Mouse (Mus musculus) ovary, postnatal 14 days (tissue): ENCODE data around the gene Slc1a2.

Experiments used
- DNase-seq: peaks from one replicate; pipeline ENCODE4 v3.0.0; 2022; ENCODE audit warnings: low spot score

Gene Slc1a2

DNA sequence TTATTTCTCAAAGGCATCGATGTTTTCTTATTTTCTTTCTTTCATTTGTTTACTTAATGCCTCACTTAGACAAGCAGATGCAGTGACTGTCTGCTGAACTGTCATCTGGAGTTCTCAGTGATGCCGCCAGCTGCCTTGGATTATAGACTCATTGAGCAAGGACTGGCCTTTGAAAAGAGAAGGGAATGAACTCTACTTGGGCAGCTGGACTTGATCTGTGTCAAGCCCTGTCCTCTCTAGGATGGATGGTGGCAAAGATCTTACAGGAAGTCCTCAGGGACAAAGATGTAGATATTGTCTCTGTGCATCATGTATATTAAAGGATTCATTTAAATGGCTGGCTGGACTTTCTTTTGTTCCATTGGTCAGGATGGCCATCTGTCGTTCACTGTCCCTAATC lies 5.4 kb downstream of the Slc1a2 start:
- DNase-seq: no peak

DNA sequence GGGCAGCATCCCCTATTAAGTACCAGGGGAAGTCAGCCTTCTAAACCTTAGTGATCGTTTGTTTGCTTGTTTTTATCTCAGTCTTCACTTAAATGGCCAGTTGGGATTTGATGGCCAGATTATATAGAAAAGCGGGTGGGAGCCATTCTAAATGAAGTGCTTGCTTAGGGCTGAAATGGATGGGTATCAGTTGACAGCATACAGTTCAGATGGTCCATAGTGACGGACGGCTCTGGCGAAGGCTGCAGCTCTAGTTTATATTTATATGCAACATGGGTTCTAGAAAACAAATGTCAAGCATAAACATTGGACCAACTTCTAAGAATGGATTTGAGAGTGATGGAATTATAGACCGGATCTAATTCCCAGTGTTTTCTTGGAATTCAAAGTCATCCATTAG lies 9.5 kb downstream of the Slc1a2 start:
- DNase-seq: no peak

DNA sequence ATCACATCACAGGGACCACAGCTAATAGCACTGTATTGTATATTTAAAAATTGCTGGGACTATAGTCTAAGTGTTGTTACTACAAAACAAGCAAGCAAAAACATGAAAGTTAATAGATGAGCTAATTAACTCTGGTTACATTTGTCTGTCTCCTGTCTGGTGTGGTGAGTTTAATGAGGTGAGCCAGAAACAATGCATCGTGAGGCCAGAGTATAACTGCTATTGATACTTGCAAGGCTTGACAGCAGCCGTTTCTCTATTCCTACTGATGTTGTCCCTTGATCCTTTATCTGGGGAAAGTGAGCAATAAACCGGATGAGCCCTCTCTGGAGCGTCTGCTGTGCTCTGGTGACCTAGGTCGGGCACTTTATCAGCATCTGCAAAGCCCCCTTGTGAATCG lies 11.1 kb downstream of the Slc1a2 start:
- no peak for DNase-seq

DNA sequence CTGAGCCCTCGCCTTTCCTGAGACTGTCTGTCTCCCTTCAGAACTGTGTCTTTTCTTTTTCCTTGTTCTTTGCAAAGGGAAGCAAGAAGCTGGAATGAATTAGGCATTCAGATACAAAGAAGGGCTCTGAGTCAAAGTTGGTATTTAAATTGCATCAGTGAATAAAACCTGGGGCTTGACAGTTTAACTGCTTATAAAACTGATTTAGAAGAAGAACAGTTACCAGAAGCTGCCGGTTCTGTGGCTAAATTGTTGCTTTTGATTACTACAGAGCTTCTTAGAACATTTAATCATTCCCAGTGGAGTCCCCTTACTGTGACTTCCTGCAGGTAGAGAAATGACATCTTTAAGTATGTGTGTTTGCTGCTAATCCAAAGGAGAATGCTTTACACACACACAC lies 16.1 kb downstream of the Slc1a2 start:
- DNase-seq: no peak

GRCm38 (mm10) chr2:102675275-102675674 lies 16.8 kb downstream of the Slc1a2 start:
- DNase-seq: peak; percentile 26

GRCm38 (mm10) chr2:102676716-102677312 lies 18.4 kb downstream of the Slc1a2 start:
- no peak for DNase-seq

GRCm38 (mm10) chr2:102677400-102677799 lies 18.9 kb downstream of the Slc1a2 start:
- no peak for DNase-seq

DNA sequence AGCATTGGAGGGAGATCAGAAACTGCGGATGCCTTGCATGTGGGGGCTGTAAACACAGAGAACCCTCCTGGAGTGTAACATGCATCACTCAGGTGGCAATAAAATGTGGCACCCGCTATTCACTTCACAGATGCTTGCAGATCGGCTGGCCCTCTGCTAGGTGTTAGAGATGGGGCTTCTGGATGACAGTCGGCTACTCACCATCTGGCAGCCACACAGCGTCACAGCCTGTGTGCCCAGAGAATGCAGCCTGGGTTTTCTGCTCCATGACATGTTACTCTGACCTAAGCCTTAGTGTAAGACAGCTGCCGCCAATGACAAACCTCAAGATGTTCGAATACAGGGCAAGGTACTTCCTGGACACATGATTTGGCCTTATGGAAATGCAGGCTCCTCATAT lies 22.9 kb downstream of the Slc1a2 start:
- DNase-seq: no peak

- peak; percentile 15 for DNase-seq
Observed at GRCm38 (mm10) chr2:102682168-102682567, 23.7 kb downstream of the Slc1a2 start.

- no peak for DNase-seq
Observed at GRCm38 (mm10) chr2:102685371-102686107, 27.1 kb downstream of the Slc1a2 start.

- no peak for DNase-seq
Observed at GRCm38 (mm10) chr2:102686108-102686450, 27.6 kb downstream of the Slc1a2 start.

- no peak for DNase-seq
Observed at GRCm38 (mm10) chr2:102693556-102693955, 35.1 kb downstream of the Slc1a2 start.

DNA sequence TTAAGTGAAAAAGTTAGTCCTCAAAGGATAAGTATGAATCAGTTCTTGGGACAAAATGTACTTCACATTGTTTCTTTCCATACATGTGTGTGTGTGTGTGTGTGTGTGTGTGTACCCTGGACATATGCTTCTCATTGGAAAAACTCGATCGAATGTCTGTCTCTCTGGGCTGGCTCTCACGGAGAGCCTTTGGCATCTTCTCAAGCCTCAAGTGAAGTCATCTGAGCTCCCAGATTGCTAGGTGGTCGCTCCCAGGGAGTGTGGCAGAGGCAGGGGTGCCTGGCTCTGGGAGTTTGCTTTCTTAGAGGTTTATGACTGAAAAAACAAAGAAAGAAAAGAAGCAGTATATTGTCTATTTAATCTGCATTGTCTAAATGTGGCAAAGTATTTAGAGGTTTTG lies 36.3 kb downstream of the Slc1a2 start:
- DNase-seq: no peak

DNA sequence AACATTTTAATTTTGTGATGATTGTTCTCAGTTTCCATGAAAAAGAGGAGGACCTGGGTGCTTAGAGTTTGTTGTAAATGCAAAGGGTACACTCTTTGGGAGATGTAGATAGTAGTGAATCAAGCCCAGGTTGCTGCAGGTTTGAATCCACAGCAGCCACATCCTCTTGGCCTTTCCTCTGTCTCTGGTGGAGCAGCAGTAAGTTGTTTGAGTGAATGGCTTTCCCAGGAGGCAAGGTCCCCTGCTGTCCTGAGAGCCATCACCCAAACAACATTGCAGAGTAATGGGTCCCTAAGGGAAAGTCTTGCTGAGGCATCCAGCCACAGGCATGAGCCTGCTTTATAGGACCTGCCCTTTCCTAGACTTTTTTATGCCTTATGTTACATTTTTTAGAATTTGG lies 37.1 kb downstream of the Slc1a2 start:
- no peak for DNase-seq

GRCm38 (mm10) chr2:102697732-102698131 lies 39.3 kb downstream of the Slc1a2 start:
- no peak for DNase-seq

- DNase-seq: no peak
Observed at GRCm38 (mm10) chr2:102699921-102700320, 41.5 kb downstream of the Slc1a2 start.

DNA sequence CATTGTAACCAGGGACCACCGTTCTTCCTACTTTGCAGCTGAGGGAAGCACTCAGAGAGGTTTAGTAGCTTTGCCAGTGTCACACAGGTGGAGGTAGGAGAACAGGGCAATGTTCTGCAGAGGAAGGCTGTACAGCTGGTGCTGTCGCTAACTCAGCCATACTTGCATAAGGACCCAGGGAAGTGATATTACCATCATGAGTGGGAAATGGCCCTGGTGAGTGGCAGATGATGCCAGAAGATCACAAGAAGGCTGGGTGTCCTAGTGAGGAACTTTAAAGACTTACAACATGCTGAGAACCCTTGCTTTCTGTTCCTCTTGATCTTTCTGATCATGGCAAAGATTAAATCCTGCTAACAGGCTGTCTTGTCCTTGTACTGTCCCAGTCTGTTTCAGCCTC lies 42.2 kb downstream of the Slc1a2 start:
- no peak for DNase-seq

- DNase-seq: no peak
Observed at GRCm38 (mm10) chr2:102701382-102701781, 42.9 kb downstream of the Slc1a2 start.

DNA sequence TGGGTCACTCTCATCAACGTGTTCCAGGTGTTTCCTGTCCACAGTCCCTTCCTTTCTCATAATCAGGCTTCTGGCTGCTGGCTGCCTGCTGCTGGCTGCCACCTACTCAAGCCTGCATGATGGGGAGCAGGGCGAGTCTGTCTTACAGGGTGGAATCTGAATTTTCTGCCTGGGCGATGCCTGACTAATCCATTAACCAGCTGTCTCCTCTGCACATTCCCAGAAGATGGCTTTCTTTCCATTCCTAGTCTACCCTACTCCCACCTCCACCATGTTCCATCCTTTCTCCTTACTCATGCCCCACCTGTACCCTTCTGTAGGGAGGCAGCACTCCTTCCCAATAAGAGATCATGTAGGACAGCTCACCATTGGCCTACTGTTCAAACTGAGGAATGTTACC lies 45.1 kb downstream of the Slc1a2 start:
- no peak for DNase-seq

GRCm38 (mm10) chr2:102704781-102705180 lies 46.3 kb downstream of the Slc1a2 start:
- DNase-seq: no peak

- DNase-seq: no peak
Observed at GRCm38 (mm10) chr2:102711511-102711910, 53.1 kb downstream of the Slc1a2 start.

GRCm38 (mm10) chr2:102712049-102712448 lies 53.6 kb downstream of the Slc1a2 start:
- DNase-seq: no peak

DNA sequence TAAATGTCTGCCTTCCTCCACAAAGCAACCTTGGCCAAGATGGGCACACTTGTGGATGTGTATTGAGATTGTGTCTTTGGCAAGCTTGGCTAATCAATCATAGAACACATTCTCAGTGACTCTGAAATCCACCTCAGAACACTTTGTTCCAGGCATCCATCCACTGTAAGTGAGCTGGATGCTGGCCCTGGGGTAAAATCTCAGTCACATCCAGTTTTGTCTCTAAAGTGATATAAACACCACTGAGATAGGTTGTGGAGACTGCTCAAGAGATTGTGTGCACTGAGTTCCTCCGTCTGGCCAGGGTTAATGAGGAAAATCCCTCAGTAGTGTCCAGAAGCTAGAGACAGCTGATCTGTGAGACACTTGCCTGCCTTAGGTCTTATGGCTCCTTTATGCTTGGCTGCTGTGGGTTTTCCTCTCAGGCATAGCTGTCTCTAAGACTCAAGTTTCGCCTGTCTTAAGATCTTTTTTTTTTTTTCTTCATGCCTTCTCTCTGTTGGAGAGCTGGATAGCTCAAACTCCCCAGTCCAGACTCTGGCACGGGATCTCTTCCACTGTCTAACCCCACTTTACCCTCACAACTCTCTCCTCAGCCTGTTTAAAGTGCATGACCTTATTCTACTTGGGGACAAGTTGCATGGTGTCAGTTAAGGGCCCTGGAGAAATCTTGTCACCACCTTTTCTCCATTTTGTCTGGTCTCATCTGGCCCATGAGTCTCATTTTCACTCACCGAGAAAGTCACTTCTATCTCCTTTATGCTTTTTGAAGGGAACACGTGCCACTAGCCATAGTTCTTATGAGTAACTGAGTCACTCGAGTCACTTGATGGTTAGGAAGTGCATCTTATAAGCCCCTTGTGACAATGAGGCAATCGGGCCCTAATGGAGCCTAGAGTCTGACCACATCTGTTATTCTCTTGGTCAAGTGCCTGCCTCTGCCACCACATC lies 54.5 kb downstream of the Slc1a2 start:
- no peak for DNase-seq
